Mouse (Mus musculus): ENCODE measurements around the gene 1110008P14Rik. TPM values are rescaled to one million over a fixed set of nuclear protein-coding genes. Genes with fewer than 3 reads are reported as not detected.

1110008P14Rik gene
- polyA plus RNA-seq, 2 experiments: 51.3 to 66.9 TPM

- no peaks in the 10 kb centered on the region for H3K4me1 ChIP-seq (ENCODE audit: control insufficient read depth, insufficient read depth, low read length)
- ATAC-seq (ENCODE audit: low FRiP score, low read depth): no peak
- H3K4me3 ChIP-seq (replicated peaks; ENCODE audit: low read length): no peak overlapping the region
- TF ChIP-seq POLR2A (IDR thresholded peaks at IDR 0.05; ENCODE audit: borderline replicate concordance, extremely low read depth, insufficient read depth, insufficient read length): no peak
- no peak overlapping the region for H3K9ac ChIP-seq (ENCODE audit: low read depth, low read length, severe bottlenecking)
- peaks cover 89% of the 10 kb centered on the region for H3K36me3 ChIP-seq (ENCODE audit: control insufficient read depth, insufficient read depth, low read length)
- no peak overlapping the region for H3K27ac ChIP-seq (replicated peaks; ENCODE audit: low read depth, low read length)
- no peaks in the 10 kb centered on the region for H3K27me3 ChIP-seq (ENCODE audit: control insufficient read depth, insufficient read depth, low read length)
- H3K9me3 ChIP-seq (ENCODE audit: control insufficient read depth, low read length): no peaks in the 10 kb centered on the region
- DNase-seq (ENCODE audit: low spot score): no peak
- no peak overlapping the region for H3K4me2 ChIP-seq (replicated peaks; ENCODE audit: low read depth, low read length, severe bottlenecking)
- 87% methylated on average over 13 of the region's 13 CpGs for WGBS
These were observed 6.3 kb downstream of the 1110008P14Rik start for GRCm38 (mm10) chr2:32375317-32375940.

GRCm38 (mm10) chr2:32374191-32374590, 7.5 kb downstream of the 1110008P14Rik start:
- WGBS: 88% methylated on average over 10 of the region's 10 CpGs
- peaks cover 94% of the 10 kb centered on the region for H3K36me3 ChIP-seq (ENCODE audit: control insufficient read depth, insufficient read depth, low read length)
- no peak overlapping the region for H3K27ac ChIP-seq (replicated peaks; ENCODE audit: low read depth, low read length)
- ATAC-seq (ENCODE audit: low FRiP score, low read depth) (no peak), DNase-seq (ENCODE audit: low spot score) (no peak)
- H3K4me2 ChIP-seq (replicated peaks; ENCODE audit: low read depth, low read length, severe bottlenecking): no peak overlapping the region
- no peak for TF ChIP-seq POLR2A (IDR thresholded peaks at IDR 0.05; ENCODE audit: borderline replicate concordance, extremely low read depth, insufficient read depth, insufficient read length)
- H3K9ac ChIP-seq (ENCODE audit: low read depth, low read length, severe bottlenecking): no peak overlapping the region
- no peaks in the 10 kb centered on the region for H3K9me3 ChIP-seq (ENCODE audit: control insufficient read depth, low read length)
- H3K27me3 ChIP-seq (ENCODE audit: control insufficient read depth, insufficient read depth, low read length): no peaks in the 10 kb centered on the region
- no peak overlapping the region for H3K4me3 ChIP-seq (replicated peaks; ENCODE audit: low read length)
- no peaks in the 10 kb centered on the region for H3K4me1 ChIP-seq (ENCODE audit: control insufficient read depth, insufficient read depth, low read length)

- no peak overlapping the region for H3K27ac ChIP-seq (replicated peaks; ENCODE audit: low read depth, low read length)
- H3K9me3 ChIP-seq (ENCODE audit: control insufficient read depth, low read length): no peaks in the 10 kb centered on the region
- H3K27me3 ChIP-seq (ENCODE audit: control insufficient read depth, insufficient read depth, low read length): no peaks in the 10 kb centered on the region
- no peak overlapping the region for H3K9ac ChIP-seq (ENCODE audit: low read depth, low read length, severe bottlenecking)
- H3K4me1 ChIP-seq (ENCODE audit: control insufficient read depth, insufficient read depth, low read length): peaks cover 5% of the 10 kb centered on the region
- H3K36me3 ChIP-seq (ENCODE audit: control insufficient read depth, insufficient read depth, low read length): peaks cover 74% of the 10 kb centered on the region
- no peak for DNase-seq (ENCODE audit: low spot score)
- H3K4me2 ChIP-seq (replicated peaks; ENCODE audit: low read depth, low read length, severe bottlenecking): no peak overlapping the region
- WGBS: 92% methylated on average over 5 of the region's 5 CpGs
- H3K4me3 ChIP-seq (replicated peaks; ENCODE audit: low read length): no peak overlapping the region
- TF ChIP-seq POLR2A (IDR thresholded peaks at IDR 0.05; ENCODE audit: borderline replicate concordance, extremely low read depth, insufficient read depth, insufficient read length): no peak
- no peak for ATAC-seq (ENCODE audit: low FRiP score, low read depth)
These were observed 14.4 kb downstream of the 1110008P14Rik start for GRCm38 (mm10) chr2:32367315-32367714.

- H3K27ac ChIP-seq (replicated peaks; ENCODE audit: low read depth, low read length): no peak overlapping the region
- 86% methylated on average over 8 of the region's 8 CpGs for WGBS
- H3K4me2 ChIP-seq (replicated peaks; ENCODE audit: low read depth, low read length, severe bottlenecking): peak overlapping the region; percentile 71
- H3K4me1 ChIP-seq (ENCODE audit: control insufficient read depth, insufficient read depth, low read length): peaks cover 17% of the 10 kb centered on the region
- no peak for TF ChIP-seq POLR2A (IDR thresholded peaks at IDR 0.05; ENCODE audit: borderline replicate concordance, extremely low read depth, insufficient read depth, insufficient read length)
- DNase-seq (ENCODE audit: low spot score): no peak
- H3K36me3 ChIP-seq (ENCODE audit: control insufficient read depth, insufficient read depth, low read length): peaks cover 43% of the 10 kb centered on the region
- H3K4me3 ChIP-seq (replicated peaks; ENCODE audit: low read length): peak overlapping the region; percentile 80; the same call in 1 of the 2 replicates
- 0 out of 2 replicates have a peak overlapping the region, but pooled peaks have one; percentile 86 for H3K9ac ChIP-seq (ENCODE audit: low read depth, low read length, severe bottlenecking)
- ATAC-seq (ENCODE audit: low FRiP score, low read depth): no peak
- H3K9me3 ChIP-seq (ENCODE audit: control insufficient read depth, low read length): no peaks in the 10 kb centered on the region
- H3K27me3 ChIP-seq (ENCODE audit: control insufficient read depth, insufficient read depth, low read length): no peaks in the 10 kb centered on the region
These were observed 17.6 kb downstream of the 1110008P14Rik start for GRCm38 (mm10) chr2:32364121-32364520.

GRCm38 (mm10) chr2:32363376-32364106, 18.2 kb downstream of the 1110008P14Rik start:
- H3K4me2 ChIP-seq (replicated peaks; ENCODE audit: low read depth, low read length, severe bottlenecking): peak overlapping the region; percentile 71
- DNase-seq (ENCODE audit: low spot score) (no peak), ATAC-seq (ENCODE audit: low FRiP score, low read depth) (peak; percentile 61)
- TF ChIP-seq POLR2A (IDR thresholded peaks at IDR 0.05; ENCODE audit: borderline replicate concordance, extremely low read depth, insufficient read depth, insufficient read length): 0 out of 2 replicates have a peak, but pooled peaks have one; percentile 19
- H3K9ac ChIP-seq (ENCODE audit: low read depth, low read length, severe bottlenecking): peak overlapping the region; percentile 86
- WGBS: 6% methylated on average over 19 of the region's 19 CpGs
- peak overlapping the region; percentile 80 for H3K4me3 ChIP-seq (replicated peaks; ENCODE audit: low read length)
- peak overlapping the region; percentile 88 for H3K27ac ChIP-seq (replicated peaks; ENCODE audit: low read depth, low read length)
- H3K27me3 ChIP-seq (ENCODE audit: control insufficient read depth, insufficient read depth, low read length): no peaks in the 10 kb centered on the region
- no peaks in the 10 kb centered on the region for H3K9me3 ChIP-seq (ENCODE audit: control insufficient read depth, low read length)
- peaks cover 37% of the 10 kb centered on the region for H3K36me3 ChIP-seq (ENCODE audit: control insufficient read depth, insufficient read depth, low read length)
- H3K4me1 ChIP-seq (ENCODE audit: control insufficient read depth, insufficient read depth, low read length): peaks cover 17% of the 10 kb centered on the region

Data from limb, embryonic 14.5 days (tissue).